Mouse (Mus musculus) small intestine, adult 2 months (tissue): ENCODE results near the gene Def8. TPM values are rescaled to one million over a fixed set of nuclear protein-coding genes. Genes with fewer than 3 reads are reported as not detected.

ENCODE experiments used
- H3K27ac ChIP-seq: fragments of 200-500 bp; 2 replicates; pipeline ENCODE4 v1.5.1; 2012; ENCODE audit warnings: low read depth, low read length, control low read depth, inconsistent platforms; ENCODE audit not compliant: insufficient read depth
- H3K27me3 ChIP-seq: fragments of 200-500 bp; 2 replicates; pipeline ENCODE4 v1.6.1; 2012; ENCODE audit warnings: mild to moderate bottlenecking, moderate library complexity, low read length, inconsistent platforms; ENCODE audit not compliant: control insufficient read depth, insufficient read depth
- H3K36me3 ChIP-seq: fragments of 200-500 bp; 2 replicates; pipeline ENCODE4 v1.6.1; 2012; ENCODE audit warnings: mild to moderate bottlenecking, low read length, control low read depth, inconsistent platforms; ENCODE audit not compliant: control insufficient read depth, insufficient read depth
- H3K4me1 ChIP-seq: fragments of 200-500 bp; 2 replicates; pipeline ENCODE4 v1.6.1; 2012; ENCODE audit warnings: low read length, inconsistent platforms, mixed read lengths; ENCODE audit not compliant: control insufficient read depth, insufficient read depth, insufficient read length
- H3K4me3 ChIP-seq: fragments of 200-500 bp; 2 replicates; pipeline ENCODE4 v1.5.1; 2012; ENCODE audit warnings: low read depth, mild to moderate bottlenecking, control low read depth, inconsistent platforms, low read length, moderate library complexity
- CTCF ChIP-seq: fragments of 200-500 bp; IDR thresholded peaks from 2 replicates; pipeline ENCODE4 v1.5.1; 2012; ENCODE audit warnings: low read depth, mild to moderate bottlenecking, control low read depth, inconsistent platforms, low read length, moderate library complexity, mixed read lengths; ENCODE audit not compliant: insufficient replicate concordance, insufficient read length; ENCODE audit errors: extremely low read depth
- POLR2A ChIP-seq: fragments of 200-500 bp; IDR thresholded peaks from 2 replicates; pipeline ENCODE4 v1.6.1; 2012; ENCODE audit warnings: low read depth, mild to moderate bottlenecking, control low read depth, inconsistent platforms, low read length, moderate library complexity
- WGBS: fragments of 180-500 bp; shearing (Covaris S2); methylation state at CpG from one replicate; pipeline ENCODE4 v1.1.7; 2018; 5-methylcytosine and 5-hydroxymethylcytosine counted together
- polyA plus RNA-seq: library from polyadenylated mRNA; depleted of rRNA; stranded (reverse); fragments of >200 nt; gene quantifications from 2 replicates; pipeline ENCODE4 v1.2.3, GENCODE M21; 2012

The Def8 gene
- polyA plus RNA-seq, 1 experiment, result 18.4 TPM

DNA sequence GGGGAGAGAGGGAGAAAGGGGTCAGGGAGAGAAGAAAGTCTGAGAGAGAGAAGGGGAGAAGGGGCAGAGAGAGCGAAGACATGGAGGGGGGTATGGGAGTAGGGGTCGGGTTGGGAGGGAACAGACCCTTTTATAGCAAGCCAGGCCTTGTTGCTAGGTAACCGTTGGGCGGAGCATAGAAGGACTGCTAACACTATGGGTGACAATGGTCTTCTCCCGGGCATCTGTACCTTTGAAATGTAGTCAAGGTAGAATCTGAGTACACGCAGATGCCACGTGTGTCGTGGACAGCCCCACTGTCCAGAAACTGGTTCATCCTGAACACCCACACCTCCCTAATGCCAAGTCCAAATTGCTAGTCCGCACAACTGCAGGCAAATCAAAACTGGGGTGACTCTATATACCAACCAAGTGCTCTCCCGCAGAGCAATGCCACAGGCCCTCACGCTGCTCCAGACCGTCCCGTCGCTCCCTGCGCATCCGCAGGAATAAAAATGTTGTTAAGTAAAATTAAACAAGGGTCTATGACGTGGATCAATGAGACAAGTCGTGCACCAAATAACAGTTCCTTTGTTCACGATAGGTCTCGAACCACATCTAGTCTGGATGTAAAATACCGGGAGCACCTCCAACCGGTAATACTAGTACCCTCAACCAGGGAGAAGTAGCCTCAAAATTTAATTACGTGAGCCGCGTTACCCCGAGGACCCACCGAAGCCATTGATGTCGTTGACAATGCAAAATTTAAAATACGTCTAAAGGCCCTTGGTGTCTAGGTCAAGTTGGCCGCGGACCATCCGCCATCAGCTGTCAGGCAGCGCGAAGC, 53.8 kb downstream of the Def8 start:
- H3K4me1 ChIP-seq, result peaks cover 7% of the 10 kb centered on the region; the same call in 1 of the 2 replicates
- H3K27me3 ChIP-seq, result no peaks in the 10 kb centered on the region
- 6% methylated on average over 34 of the region's 34 CpGs for WGBS
- H3K27ac ChIP-seq, result peak overlapping the region; percentile 11; the same call in 1 of the 2 replicates
- peaks cover 5% of the 10 kb centered on the region; the same call in 1 of the 2 replicates for H3K36me3 ChIP-seq
- TF ChIP-seq CTCF (no peak), POLR2A (no peak)
- peak overlapping the region; percentile 79 for H3K4me3 ChIP-seq

DNA sequence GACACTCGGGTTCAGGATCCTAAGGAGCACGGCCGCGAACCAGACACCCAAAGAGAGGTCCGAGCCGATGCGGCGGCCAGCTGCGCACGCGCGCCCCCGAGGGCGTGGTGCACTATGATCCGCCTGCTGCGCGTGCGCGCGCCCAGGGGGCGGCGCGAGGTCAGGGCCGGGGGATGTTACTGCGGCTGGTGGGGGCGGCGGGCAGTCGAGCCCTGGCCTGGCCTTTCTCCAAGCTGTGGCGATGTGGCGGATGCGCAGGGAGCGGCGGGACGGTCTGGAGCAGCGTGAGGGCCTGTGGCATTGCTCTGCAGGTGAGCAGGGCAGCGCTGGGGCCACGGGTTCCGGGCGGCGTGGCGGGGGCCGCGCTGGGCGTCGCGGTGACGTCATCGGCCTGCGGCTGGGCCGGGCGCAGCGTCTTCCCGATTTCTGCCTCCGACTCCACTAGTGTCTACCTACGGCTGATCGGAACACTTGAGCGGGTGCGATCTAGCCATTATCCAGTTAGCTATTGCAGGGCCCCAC, 54.5 kb downstream of the Def8 start, which contains the start of gene Afg3l1:
Gene Afg3l1 (plus strand): TSS at position 167 of the 522 bp plus-strand sequence.
- H3K27ac ChIP-seq, result peak within 1 kb of the TSS; percentile 74
- H3K36me3 ChIP-seq, result peaks cover 6% of the 10 kb centered on the region
- H3K4me3 ChIP-seq, result peak within 1 kb of the TSS; percentile 79
- no peaks in the 10 kb centered on the region for H3K27me3 ChIP-seq
- H3K4me1 ChIP-seq, result peaks cover 7% of the 10 kb centered on the region; the same call in 1 of the 2 replicates
- under 1% methylated on average over 58 of the region's 58 CpGs for WGBS
- no peak for TF ChIP-seq CTCF
- peak; percentile 41; the same call in 1 of the 2 replicates for TF ChIP-seq POLR2A

DNA sequence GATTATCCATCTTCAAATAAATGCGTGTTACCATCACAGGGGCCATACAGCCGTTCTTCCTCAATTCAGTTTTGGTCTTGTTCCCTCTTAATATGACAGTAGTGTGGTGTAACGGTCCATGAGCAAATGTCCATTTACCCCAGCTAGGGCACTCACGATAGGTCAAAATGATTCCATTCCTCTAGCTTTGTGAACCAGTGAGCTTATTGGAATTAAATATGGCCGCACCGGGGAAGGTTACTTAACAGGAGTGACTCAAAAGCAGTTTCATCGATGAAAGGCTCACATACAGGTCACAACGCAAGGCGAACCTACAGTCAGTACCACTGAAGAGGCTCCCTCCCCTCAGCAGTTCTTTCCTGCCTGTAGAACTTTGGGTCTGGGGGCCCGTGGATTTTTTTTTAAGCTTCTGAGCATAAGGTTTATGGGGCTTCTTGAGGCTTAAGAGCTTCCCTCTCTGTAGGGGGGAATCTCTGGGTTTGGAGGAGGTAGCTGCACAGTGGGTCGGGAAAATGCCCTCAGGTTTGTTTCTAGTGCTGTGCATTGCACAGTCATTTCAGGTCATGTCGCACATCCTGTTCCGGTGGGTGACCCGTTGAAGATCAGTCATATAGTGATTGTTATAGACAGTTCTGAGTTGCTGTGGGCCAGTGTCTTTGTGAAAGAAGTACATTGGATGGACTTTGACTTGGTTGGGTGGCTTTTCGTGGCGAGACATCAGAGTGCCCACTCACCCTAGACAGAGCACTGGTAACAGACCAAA, 55.3 kb downstream of the Def8 start:
- Histone ChIP-seq H3K4me3 (peak overlapping the region; percentile 79), H3K27me3 (no peaks in the 10 kb centered on the region), H3K4me1 (peaks cover 5% of the 10 kb centered on the region; the same call in 1 of the 2 replicates), H3K27ac (peak overlapping the region; percentile 74), H3K36me3 (peaks cover 7% of the 10 kb centered on the region)
- whole genome bisulfite sequencing, result 28% methylated on average over 16 of the region's 16 CpGs
- no peak for TF ChIP-seq CTCF
- no peak for TF ChIP-seq POLR2A

DNA sequence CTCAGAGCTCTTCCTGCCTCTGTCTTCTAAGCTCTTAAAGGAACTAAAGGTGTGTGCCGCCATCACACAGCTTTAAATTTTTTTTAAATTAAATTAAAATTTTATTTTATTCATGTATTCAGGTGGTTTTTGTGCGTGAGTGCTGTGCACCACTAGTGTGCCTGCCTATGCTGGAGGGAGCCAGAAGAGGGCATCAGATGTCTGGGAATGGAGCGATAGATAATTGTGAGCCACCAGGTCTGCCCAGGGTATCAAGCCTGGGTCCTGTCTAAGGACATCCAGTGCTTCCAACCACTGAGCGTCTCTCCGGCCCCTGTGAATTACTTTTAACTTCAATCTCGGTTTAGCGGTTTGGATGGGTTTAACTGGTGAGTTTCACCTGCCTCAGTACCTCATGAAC, 59.3 kb downstream of the Def8 start:
- no peak overlapping the region for H3K27ac ChIP-seq
- H3K27me3 ChIP-seq, result no peaks in the 10 kb centered on the region
- H3K4me3 ChIP-seq, result no peak overlapping the region
- TF ChIP-seq CTCF (peak; percentile 10; the same call in 1 of the 2 replicates), POLR2A (no peak)
- WGBS, result 94% methylated on average over 7 of the region's 7 CpGs
- H3K4me1 ChIP-seq, result no peaks in the 10 kb centered on the region; the same call in 1 of the 2 replicates
- H3K36me3 ChIP-seq, result peaks cover 39% of the 10 kb centered on the region

DNA sequence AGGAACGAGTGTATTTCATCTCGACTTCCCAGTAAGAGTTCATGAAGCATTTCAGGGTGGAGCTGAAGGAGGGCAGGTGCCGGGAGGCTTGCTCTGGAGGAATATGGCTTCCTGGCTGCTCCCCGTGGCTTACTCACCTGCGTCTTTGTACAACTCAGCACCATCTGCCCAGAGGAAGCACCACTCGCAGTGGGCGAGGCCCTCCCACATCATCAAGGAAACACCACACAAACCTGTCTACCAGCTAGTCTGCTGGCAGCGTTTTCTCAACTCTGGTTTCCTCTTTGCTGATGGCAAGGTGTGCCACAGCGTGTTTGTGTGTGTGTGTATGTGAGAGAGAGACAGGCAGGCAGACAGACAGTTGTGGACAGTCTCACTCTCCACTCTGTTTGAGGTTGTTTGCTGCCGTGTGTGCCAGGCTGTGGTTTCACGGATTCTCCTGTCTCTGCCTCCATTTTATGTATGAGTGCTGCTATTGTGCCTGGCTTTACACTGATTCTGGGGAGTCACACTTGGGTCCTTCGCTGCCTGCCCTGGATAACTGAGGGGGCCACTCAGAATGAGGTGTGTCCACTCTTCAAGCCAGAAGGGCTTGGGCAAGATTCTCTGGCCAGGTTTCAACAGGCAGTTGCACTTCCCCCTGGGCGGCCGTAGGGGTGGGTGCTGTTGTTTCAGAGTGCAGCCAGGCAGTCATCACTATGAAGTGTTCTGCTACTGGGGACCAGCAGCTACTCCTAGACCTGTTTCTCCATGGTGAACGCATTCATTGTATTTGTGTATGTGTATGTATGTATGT, 68.2 kb downstream of the Def8 start:
- no peak overlapping the region for H3K27ac ChIP-seq
- peaks cover 84% of the 10 kb centered on the region for H3K36me3 ChIP-seq
- TF ChIP-seq CTCF (no peak), POLR2A (no peak)
- no peak overlapping the region for H3K4me3 ChIP-seq
- WGBS, result 75% methylated on average over 15 of the region's 15 CpGs
- H3K27me3 ChIP-seq, result no peaks in the 10 kb centered on the region
- H3K4me1 ChIP-seq, result no peaks in the 10 kb centered on the region

DNA sequence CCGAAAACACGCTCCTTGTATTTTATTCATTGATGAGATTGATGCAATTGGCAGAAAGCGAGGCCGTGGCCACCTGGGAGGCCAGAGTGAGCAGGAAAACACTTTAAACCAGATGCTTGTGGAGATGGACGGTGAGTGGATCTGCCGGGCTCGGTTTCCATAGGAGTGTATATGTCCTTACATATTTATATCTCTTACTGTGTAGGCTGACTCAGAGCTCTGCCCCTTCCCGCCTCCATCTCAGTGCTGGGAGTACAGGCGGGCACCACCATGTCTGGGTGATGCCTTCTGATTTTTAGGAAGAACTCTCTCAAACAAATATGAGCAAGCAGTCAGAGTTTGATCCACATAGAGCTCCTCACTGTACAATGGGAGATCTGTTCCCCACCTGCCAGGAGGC, 69.6 kb downstream of the Def8 start:
- 95% methylated on average over 9 of the region's 9 CpGs for WGBS

More for the DNA sequence above, 69.6 kb downstream of the Def8 start:
- Histone ChIP-seq H3K4me3 (no peak overlapping the region), H3K27me3 (no peaks in the 10 kb centered on the region), H3K27ac (no peak overlapping the region), H3K4me1 (no peaks in the 10 kb centered on the region), H3K36me3 (peaks cover 80% of the 10 kb centered on the region)
- TF ChIP-seq CTCF, result no peak
- TF ChIP-seq POLR2A, result no peak
